Mouse (Mus musculus): ENCODE measurements around the gene Sfxn3.
A peak's percentile ranks its signal among the peaks of the same experiment; 100 is the strongest.

Sfxn3 gene

DNA sequence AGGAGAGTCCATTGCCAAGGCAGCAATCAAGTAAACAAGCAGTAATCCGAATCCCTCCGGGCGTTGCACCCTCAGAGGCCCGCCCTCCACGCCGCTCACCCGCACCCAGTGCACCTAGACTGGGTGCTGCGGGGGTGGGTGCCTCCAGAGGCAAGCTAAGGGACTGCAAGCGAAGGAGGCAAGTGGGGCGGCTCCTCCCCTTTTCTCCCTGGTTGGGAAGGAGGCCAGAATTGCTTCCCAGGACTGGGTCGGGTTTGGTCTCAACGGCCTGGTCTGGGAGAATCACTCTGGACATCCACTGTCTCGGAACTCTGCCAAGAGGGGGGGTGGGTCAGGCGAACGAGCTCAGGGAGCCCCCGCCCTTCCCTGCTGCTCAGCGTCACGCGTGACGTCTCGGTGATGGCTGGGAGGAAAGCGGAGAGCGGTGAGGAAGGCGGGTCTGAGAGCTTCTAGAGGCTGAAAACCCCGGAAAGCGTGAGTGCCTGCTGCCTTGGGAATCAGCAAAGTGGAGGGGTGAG lies at the start of gene Sfxn3:
Gene Sfxn3 (plus strand): TSS at position 87 of the 518 bp plus-strand sequence.
- peak; percentile 95 for DNase-seq

DNA sequence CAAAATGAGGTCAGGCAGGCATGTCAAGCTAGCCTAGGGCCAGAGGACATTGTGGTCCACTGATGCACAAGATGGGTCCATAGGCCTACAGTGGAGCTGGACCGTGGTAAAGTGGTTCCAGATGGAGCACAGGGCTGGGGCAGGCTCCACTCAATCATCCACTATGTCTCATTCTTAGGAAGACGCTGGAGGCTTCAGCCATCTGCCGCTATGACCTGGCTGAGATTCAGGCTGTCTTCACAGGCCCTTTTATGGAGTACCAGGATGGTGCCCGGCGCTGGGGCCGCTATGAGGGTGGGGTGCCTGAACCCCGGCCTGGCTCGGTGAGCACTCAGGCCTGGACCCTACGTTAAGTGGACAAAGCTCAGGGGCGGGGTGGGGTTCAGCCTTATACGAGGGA lies 49.5 kb upstream of the Sfxn3 start:
- DNase-seq: no peak

DNA sequence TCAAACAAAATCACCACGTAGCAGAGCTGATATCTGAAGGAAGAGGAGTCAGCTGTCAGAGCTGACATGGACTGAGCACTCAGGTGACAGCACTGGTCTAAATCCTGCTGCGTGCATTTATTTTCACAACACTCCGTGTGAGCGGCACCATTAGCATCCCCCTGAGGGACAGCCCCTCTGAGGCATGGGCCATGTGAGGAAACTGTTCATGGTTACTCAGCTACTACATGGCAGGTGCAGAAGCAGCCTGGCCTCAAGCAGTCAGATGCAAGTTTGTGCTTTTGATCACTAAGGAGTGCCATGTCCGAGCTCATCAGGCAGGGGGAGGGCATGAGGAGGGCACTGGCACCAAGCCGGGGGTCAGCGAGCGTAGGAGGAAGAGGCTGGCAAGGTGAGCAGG lies 47.7 kb upstream of the Sfxn3 start:
- no peak for DNase-seq

DNA sequence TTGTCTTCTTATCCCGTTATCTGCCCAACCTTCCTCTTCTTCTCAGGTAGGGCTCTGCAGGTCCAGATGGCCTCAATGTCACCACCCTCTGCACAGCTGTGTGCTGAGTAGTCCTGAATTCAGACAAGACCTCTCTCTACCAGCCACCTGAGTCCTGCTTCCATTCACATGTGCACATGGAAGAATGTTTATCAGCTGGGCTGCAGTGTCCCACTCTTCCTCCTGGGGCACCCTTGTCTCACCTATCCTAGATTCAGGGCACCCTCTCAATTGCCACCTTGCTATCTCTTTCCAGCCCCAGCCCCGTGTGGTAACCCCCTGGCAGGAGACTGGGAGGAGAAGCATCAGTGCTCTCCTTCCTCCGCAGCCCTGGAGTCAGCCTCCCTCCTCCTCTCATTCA lies 45.0 kb upstream of the Sfxn3 start:
- no peak for DNase-seq

DNA sequence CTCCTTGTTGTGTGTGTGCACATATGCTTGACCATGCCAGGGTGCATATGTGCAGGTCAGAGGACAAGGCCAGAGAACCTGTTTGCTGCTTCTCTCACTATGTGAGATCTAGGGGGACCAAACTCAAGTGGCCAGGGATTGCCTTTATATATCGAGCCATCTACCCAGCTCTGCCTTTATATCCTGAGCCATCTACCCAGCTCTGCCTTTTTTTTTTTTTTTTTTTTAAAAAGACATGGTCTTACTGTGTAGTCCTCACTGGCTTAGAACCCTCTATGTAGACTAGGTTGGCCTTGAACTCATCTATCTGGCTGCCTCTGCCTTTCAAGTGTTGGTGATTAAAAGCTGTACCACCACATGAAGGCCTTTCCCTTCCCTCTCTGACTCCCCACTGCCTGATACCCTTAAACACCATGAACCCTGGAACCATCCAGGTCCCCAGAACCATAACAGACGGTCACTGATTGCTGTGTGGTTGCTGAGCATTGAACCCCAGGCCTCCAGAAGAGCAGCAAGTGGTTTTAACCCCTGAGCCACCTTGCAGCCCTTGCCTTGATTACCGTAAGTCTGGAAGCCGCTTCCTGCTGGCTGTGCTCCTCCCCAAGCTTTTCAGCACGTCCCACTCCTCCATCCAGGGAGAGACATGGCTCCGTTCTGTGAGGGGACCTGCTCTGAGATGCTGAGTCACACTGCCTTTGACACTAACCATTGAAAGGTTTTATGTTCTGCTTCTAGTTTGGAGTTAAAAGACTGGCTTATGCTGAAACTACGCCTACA lies 43.4 kb upstream of the Sfxn3 start:
- DNase-seq: no peak

DNA sequence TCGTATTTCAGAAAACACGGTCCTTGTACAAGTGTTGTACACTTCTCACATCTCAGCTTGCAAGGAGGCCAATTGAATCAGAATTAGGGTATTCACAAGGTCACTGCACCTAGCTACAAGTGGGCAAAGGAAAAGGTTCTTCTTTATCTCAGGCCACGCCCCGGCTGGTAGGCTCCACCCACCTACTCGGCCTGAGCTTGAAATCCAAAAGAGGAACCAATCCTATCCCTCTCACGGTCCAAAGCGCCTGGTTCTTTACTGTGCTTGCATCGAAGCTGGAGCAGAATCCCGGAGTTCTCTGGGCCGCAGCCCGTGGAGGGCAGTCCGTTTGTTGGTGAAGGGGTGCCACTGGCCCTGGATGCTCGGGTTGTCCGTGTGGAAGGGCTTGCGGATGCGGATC lies 41.9 kb upstream of the Sfxn3 start, which contains the start of gene Twnk:
Gene Twnk (plus strand): TSS at position 220 of the 400 bp plus-strand sequence.
- no peak for DNase-seq

DNA sequence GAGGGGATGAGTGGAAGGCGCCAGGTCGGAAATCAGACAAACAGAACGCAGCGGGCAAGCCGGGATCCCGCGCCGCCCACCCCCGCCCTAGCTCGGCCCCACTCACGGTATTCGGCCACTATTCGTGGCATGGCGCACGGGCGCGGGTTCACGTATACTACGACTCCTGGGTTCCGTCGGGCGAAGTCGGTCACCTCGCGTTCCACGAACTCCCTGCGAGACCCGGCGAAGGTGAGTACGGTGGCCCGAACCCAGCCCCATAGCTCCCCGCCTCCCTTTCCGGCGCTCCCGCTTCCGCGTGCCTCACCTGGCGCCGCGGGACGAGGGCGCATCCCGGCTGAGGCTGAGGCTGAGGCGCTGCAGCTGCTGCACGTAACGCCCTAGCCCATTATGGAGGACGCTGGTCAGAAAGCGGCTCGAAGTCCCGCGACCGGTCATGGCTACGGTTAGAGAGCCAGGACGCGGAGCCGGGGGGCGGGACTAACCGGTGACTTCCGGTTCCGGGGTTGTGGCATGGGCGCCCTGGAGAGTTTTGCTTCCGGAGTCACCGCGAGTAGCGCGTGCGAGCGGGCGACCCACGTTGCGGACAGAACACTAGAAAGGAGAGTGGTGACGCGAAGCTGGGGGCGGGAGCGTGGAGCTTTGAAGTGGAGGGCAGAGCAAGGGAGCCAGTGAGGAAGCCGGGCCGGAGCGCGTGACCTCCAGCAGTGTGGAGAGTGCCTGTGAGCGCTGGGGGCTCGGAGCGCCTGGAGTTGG lies 41.2 kb upstream of the Sfxn3 start, which contains the start of gene Mrpl43:
Gene Mrpl43 (minus strand): TSS at position 486 of the 756 bp plus-strand sequence.
- peak; percentile 97 for DNase-seq

DNA sequence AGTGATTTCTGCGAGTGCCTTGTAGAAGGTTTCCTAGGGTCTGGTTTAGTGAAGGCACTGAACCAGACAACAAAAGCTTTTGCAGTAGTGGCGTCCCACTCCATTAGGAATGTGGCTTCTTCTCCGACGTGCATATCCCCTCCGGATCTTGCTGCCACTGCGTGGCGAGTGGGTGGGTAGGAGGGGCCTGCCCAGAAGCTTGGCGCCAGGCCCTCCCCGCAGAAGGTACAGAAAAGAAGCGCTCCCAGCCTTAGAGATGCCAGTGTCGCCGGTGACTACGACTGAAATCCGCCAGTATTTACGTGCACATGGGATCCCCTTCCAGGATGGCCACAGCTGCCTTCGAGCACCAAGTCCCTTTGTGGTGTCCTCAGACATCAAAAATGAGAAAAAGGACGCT lies 40.3 kb upstream of the Sfxn3 start:
- no peak for DNase-seq

DNA sequence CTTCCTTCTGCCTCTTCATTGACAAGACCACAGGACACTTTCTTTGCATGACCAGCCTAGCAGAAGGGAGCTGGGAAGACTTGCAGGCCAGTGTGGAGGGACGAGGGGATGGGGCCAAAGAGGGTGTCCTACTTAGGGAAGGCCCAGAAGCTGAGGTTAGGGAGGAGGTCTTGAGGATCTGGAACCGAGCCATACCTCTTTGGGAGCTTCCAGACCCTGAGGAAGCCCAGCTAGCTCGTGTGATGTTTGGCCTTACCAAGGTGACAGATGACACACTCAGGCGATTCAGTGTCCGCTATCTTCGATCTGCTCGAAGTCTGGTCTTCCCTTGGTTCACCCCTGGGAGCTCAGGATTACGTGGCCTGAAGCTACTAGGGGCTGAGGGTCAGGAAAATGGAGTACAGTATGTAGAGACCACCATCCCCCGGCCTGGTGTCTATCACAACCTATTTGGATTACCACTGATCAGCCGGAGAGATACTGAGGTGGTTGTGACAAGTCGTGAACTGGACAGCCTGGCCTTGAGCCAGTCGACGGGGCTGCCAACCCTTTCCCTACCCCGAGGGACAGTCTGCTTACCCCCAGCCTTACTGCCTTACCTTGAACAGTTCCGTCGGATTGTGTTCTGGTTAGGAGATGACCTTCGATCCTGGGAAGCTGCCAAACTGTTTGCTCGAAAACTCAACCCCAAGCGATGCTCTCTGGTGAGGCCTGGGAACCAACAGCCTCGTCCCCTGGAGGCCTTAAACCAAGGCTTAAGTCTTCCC lies 39.7 kb upstream of the Sfxn3 start:
- no peak for DNase-seq

DNA sequence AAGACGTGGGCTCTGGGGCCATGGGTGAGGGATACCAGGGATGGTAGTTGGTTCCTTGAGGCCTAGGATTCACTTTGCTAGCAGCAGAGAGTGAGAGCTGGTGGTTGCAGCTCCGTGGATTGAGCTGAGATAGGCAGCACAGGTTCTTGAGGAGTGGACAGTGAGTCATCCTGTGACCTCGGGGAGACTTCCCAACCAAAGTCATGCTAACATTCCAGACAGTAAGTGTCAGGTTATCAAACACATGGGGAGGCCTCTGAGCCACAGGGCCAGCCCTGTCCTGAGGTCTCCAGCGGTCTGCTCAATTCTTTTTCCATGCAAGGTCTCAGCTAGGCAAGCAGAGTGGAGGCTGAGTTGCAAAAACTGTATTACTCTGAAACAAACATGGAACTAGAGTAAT lies 36.7 kb upstream of the Sfxn3 start:
- DNase-seq: no peak

DNA sequence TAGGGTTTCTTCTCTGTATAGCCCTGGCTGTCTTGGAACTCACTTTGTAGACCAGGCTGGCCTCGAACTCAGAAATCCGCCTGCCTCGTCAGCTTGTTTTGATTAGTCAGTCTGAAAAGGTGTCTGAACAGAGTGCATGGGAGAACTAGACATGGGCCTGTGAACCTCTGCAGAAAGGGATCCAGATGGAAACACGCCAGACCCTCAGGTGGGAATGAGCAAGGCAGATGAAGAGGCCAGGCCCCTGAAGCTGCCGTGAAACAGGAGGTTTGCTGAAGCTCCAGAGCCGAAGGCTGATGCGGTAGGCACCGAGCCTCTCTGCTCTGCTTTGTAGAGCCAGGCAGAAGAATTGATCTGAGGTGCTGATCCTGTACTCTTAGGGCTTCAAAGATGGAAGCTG lies 35.1 kb upstream of the Sfxn3 start:
- DNase-seq: no peak

DNA sequence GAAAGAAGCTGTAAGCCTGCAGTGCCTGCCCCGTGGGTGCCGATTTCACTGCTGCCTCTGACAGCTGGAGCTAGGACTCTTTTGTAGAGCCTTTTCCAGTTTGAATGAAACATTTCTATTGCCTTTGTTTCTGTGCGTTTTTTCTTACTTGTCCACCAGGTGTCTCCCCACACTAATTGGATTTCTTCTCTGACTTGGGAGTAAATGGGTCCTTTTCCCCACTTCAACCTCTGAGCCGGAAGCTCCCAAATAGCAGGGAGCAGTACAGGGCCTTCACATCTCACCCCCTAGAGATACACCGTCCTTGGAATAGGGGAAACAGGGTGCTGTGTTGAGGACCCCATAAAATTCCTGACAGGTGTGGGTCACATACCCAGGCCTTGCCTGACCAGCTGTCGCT lies 34.7 kb upstream of the Sfxn3 start:
- no peak for DNase-seq

DNA sequence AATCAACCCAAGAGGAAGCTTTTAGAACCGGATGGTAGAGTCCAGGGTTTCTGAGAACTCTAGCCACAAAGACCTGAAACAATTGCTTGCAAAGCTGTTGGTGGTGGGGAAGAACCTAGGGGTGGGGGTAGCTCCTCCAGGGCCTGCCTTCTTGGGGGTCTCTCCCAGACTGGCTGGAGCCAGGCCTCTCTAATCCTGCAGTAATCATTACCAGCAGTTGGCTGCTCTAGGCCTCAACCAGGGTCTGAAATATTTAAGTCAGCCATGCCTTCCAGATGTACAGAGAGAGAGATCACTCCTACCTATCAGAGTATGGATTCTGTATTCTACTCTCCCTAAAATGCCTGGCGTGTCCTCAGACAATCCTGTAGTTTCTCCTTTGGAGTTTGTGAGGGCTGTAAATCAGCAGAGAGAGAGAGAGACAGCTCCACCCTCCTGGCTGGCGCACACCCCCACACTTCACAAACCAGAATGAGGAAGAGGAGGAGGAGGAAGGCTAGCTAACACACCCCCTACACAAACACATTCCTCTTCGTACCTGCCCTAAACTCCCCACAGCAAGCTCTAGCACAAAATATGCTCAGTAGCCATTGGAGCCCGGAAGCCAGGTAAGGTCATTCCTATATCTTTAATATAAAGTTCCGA lies 33.6 kb upstream of the Sfxn3 start:
- DNase-seq: no peak

DNA sequence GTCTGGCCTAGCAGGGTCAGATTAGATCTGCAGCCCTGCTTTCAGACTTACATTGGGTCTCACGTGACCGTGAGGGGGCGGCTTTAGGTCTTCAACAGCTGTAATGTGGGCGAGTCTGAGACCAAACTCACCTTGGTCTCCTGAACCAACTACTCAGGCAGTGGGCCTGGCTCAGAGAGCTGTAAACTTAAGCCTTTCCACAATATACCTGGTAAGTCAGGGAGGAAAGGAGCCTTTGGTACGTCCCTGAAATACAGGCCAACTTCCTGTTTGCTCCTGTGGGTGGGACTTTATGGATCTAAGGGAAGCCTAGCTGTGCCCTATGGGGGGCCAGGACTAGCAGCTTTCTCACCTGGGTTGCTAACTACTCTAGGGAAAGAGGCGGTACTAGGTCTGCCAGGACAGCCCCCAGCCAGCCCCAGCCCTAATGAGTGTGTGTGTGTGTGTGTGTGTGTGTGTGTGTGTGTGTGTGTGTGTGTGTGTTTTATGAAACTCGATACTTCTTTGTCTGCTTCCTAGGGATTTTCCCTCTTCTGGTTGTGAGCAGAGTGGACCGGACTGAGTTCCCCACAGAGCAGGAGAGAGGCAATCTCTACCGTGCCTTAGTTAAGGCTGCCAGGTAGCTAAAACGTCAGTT lies 32.9 kb upstream of the Sfxn3 start, which contains the start of gene Lzts2:
Gene Lzts2 (plus strand): TSS at position 80 of the 637 bp plus-strand sequence.
- no peak for DNase-seq

DNA sequence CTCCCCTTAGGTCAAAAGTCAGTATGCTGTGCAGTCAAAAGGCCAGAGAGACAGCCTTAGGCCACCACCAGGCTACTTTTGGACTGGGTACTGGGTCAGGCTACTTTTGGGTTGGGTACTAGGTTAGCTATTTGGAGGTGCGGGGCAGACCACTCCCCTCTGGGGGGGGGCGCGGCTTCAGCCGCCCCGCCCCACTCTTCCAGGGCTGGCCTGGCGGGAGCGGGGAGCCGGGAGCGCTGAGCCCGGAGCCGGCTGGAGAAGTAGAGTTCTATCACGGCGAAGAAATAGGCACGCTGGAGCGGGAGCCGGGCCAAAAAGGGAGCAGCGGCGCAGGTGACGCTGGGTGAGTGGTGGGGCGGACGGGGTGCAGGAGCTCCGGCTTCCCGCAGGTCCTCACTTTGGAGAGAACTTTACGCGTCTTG lies 32.3 kb upstream of the Sfxn3 start:
- peak; percentile 47 for DNase-seq

DNA sequence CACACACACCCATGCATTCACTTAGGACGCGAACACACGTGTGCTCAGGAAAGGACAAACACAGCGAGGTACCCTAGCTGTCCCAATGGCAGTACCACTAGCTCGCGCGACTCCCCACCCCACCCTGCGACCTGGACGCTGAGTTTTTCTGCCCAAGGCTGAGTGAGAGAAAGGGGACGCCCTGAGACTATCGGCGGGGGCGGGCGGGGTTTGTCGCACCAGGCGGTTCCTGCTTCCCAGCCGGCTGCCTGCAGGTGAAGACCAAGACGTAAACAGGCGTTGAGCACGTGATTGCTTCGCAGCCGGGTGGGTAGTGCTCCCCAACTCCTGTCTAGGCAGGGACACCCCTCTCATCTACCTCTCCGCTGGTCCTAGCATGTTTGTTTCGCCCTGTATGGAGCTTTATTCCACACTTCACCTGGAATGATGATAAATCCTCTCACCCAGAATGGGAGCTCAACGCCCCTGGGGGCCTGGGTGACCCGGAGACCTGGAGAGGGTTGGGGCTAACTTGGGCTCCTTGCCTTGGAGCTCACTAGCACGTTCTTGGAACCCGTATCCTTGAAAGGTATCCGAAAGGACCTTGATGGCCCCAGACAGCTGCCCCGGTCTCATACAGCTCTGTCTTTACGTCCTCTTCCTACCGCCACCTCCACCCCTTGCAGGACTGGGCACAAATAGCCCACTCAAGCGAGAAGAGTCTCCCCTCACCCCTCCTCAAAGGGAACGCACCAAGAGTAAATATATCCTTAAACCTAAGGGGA lies 31.6 kb upstream of the Sfxn3 start:
- no peak for DNase-seq

DNA sequence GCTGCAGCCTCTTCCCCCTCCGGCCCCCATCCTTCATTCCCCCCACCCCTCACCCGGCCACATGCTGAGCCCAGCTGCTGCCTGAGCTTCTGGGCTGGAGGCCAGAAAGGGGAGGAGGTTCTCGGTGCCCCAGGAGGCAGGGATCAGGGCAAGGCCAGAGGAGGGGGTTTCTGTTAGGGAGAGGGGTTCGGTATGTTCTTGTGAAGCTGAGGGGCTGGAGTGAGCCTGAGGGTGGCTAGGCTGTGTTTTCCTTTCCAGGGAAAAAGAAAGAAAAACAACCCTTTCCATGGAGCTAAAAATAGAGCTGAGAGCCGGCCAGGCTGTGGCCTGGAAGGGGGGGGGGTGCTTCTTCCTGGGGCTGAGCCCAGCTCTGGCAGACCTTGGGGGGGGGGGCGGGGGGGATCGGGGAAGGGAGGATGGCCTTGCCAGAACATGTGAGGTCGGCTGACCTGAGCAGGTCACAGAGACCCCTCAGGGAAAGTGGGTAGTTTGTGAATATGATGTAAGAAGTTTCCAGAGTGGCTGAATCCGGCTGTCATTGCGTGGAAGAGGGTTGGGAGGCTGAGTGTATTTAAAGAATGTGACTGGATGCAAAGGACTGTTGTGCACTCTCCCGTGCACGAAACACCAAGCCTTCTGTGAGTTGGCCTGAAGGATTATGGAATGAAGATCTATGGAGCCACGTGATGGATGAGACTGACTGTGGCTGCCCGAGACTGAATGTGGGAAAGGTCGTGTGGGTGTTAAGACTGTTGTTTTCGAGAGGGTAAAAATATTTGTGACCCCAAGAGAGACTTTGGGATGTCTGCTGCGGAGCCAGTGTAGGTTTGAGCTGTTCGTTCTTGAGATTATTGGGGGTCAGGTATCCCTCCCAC lies 30.7 kb upstream of the Sfxn3 start:
- peak; percentile 60 for DNase-seq

DNA sequence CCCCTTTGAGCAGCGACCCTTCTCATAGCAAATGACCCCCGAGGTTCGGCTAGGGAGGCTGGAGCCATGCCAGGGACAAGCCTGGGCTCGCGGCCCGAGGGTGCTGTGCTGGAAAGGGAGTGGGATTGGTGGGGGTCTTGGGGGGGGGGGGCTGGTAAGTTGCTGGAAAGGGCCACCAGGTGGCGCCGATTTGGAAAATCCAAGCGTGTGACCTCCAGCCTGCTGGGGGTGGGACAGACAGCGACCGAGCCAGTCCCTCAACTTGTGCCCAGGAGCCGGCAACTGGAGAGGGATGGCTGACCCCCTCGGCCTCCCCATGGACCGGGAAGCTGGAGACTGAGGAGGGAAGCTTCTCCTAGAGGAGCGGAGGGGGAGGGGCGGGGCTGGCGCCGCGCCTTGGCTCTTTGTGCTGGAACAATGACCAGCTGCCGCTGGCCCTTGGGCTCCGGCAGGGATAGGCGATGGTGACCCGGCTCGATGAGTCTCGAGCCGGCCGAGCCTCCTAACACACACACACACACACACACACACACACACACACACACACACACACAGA lies 30.0 kb upstream of the Sfxn3 start:
- DNase-seq: peak; percentile 83

DNA sequence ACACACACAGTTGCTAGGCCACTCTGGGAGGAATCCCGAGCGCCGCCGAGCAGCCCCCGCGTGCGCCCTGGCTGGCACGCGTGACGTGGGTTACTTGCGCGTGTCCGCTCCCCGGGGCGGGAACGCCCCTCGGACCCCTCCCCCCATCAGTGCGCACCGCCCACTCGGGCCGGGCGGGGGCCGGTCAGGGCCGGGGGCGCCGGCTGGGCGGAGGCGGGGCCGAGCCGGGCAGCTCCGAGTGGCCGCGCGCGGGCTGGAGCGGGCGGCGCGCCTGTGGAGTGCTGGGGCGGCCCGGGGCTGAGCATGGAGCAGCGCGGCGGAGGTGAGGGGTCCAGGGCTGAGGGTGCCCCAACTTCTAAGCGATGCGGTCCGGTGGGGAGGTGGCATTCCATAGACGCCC lies 29.4 kb upstream of the Sfxn3 start:
- peak; percentile 79 for DNase-seq

DNA sequence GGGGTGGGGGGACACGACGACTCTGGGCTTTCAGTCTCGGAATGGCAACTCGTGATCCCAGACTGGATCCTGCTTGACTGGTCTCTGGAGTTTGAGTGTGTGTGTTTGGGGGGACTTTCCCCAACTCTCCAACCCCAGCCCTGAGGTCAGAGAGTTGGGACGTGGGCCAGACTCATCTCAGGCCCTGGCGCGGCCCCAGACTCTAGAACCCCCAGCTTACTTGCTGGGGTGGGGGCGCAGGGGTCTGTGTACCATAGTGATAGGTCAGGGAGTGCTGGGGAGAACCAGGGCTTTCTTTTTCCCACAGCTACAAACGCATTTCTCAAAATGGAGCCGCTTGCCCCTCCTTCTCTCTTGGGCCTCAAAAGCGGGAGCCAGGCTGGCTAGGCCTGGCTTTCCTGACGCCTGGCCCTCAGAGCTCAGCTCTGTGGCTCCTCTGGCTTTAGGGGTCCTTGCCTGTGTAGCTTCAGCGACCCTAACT lies 28.9 kb upstream of the Sfxn3 start:
- peak; percentile 42 for DNase-seq

Data from right cerebral cortex, postnatal 4 days (tissue).